Mouse (Mus musculus): ENCODE measurements around the gene Dyx1c1. TPM values are rescaled to one million over a fixed set of nuclear protein-coding genes. Genes with fewer than 3 reads are reported as not detected.

The Dyx1c1 gene
- polyA plus RNA-seq, 1 experiment = 0.06 TPM

DNA sequence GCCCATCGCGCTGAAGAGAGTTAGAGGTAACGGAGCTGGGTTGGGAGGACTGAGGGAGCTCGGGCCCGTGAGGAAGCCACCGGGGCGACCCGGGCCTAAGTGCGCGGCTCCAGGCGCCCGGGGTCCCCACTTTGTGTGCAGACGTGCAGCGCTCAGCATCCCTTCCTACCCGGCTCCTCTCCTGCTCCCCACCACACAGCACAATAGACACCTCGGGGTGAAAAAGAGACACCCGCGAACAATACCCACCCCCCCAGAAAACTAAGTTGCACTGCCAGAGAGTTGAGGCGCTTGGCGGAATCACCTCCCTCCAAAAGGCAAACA, 32.7 kb upstream of the Dyx1c1 start:
- Histone ChIP-seq H3K27ac (ENCODE audit: insufficient read depth, low read depth, low read length) (no peak overlapping the region), H3K4me3 (ENCODE audit: low read depth, low read length) (peak overlapping the region; percentile 66), H3K27me3 (ENCODE audit: control insufficient read depth, insufficient read depth, low read length) (peaks cover 22% of the 10 kb centered on the region), H3K36me3 (ENCODE audit: control insufficient read depth, insufficient read depth, low read length) (no peaks in the 10 kb centered on the region), H3K4me1 (ENCODE audit: control insufficient read depth, insufficient read depth, insufficient read length, low read length) (no peaks in the 10 kb centered on the region)
- 5% methylated on average over 20 of the region's 20 CpGs for WGBS
- TF ChIP-seq POLR2A (IDR thresholded peaks at IDR 0.05; ENCODE audit: low read depth, low read length) = no peak
- TF ChIP-seq CTCF (IDR thresholded peaks at IDR 0.05; ENCODE audit: extremely low read depth, insufficient read length, insufficient replicate concordance, low read depth, low read length) = no peak

DNA sequence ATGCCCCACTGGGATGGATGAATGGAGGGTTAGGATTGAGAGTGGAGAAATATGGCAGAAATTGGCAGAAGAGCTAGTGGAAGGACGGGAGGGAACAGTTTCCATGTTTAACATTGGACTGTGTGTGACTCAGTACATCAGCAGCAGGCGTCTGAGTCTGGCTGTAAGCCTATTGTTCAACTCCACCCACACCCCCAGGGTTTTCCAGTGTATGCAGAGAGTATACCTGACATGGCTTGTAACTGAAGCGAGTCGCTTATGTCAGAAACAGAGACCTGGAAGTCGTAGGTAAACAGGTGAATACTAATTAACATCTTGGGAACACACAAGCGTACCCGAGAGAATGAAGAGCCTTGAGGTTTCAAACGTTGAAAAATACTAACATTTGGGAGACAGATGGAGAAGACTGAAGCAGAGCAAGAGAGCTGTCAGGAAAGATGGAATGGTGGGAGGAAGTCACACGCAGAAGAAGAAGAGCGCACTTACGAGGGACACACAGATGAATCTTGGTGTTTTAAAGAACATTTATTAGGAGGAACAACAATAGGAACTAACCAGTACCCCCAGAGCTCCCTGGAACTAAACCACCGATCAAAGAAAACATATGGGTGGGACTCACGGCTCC, 27.3 kb upstream of the Dyx1c1 start:
- TF ChIP-seq CTCF (IDR thresholded peaks at IDR 0.05; ENCODE audit: extremely low read depth, insufficient read length, insufficient replicate concordance, low read depth, low read length) = no peak
- no peak for TF ChIP-seq POLR2A (IDR thresholded peaks at IDR 0.05; ENCODE audit: low read depth, low read length)
- WGBS = 79% methylated on average over 13 of the region's 13 CpGs
- H3K4me3 ChIP-seq (ENCODE audit: low read depth, low read length) = no peak overlapping the region
- no peaks in the 10 kb centered on the region for H3K36me3 ChIP-seq (ENCODE audit: control insufficient read depth, insufficient read depth, low read length)
- no peak overlapping the region for H3K27ac ChIP-seq (ENCODE audit: insufficient read depth, low read depth, low read length)
- no peaks in the 10 kb centered on the region for H3K4me1 ChIP-seq (ENCODE audit: control insufficient read depth, insufficient read depth, insufficient read length, low read length)
- 0 out of 2 replicates have a peak, but pooled peaks cover 5% of the 10 kb centered on the region for H3K27me3 ChIP-seq (ENCODE audit: control insufficient read depth, insufficient read depth, low read length)

DNA sequence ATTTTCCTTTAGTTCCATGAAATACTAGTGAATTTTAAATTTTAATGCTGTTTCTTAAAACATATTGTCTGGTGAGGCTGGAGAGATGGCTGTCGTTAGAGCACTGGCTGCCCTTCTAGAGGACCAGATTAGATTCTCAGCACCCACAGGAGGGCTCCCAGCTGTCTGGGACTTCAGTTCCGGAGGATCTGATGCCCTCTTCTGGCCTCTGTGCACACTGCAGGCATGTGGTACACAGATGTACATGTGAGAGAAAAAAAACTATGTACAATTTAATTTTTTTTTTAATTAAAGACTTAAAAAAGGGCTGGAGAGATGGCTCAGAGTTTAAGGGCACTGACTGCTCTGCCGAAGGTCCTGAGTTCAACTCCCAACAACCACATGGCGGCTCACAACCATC, 23.3 kb upstream of the Dyx1c1 start:
- no peaks in the 10 kb centered on the region for H3K27me3 ChIP-seq (ENCODE audit: control insufficient read depth, insufficient read depth, low read length)
- TF ChIP-seq CTCF (IDR thresholded peaks at IDR 0.05; ENCODE audit: extremely low read depth, insufficient read length, insufficient replicate concordance, low read depth, low read length) (no peak), POLR2A (IDR thresholded peaks at IDR 0.05; ENCODE audit: low read depth, low read length) (no peak)
- H3K4me3 ChIP-seq (ENCODE audit: low read depth, low read length) = no peak overlapping the region
- H3K27ac ChIP-seq (ENCODE audit: insufficient read depth, low read depth, low read length) = no peak overlapping the region
- H3K36me3 ChIP-seq (ENCODE audit: control insufficient read depth, insufficient read depth, low read length) = no peaks in the 10 kb centered on the region
- H3K4me1 ChIP-seq (ENCODE audit: control insufficient read depth, insufficient read depth, insufficient read length, low read length) = no peaks in the 10 kb centered on the region
- 81% methylated on average over 4 of the region's 4 CpGs for WGBS

DNA sequence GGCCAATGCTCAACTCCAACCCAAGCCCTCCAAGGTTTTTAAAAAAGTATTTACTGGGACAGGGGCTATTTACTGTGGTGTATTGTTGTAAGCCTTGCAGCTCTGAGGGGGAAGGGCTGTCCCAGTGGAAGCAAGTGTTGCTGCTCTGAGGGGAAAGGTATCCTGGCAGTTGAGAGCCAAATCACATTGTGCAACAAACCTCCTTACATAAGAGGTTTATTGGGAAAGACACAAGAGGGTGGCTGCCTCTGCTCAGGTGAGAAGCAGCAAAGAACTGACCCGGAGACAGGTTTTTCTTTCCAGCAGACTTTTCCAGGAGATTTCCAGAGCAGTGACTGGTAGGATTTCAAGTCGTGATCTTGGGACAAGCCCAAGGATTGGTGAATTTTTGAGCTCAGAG, 22.3 kb upstream of the Dyx1c1 start:
- Histone ChIP-seq H3K4me3 (ENCODE audit: low read depth, low read length) (no peak overlapping the region), H3K36me3 (ENCODE audit: control insufficient read depth, insufficient read depth, low read length) (no peaks in the 10 kb centered on the region), H3K27me3 (ENCODE audit: control insufficient read depth, insufficient read depth, low read length) (no peaks in the 10 kb centered on the region), H3K27ac (ENCODE audit: insufficient read depth, low read depth, low read length) (no peak overlapping the region), H3K4me1 (ENCODE audit: control insufficient read depth, insufficient read depth, insufficient read length, low read length) (no peaks in the 10 kb centered on the region)
- 81% methylated on average over 2 of the region's 2 CpGs for WGBS
- TF ChIP-seq POLR2A (IDR thresholded peaks at IDR 0.05; ENCODE audit: low read depth, low read length) (no peak), CTCF (IDR thresholded peaks at IDR 0.05; ENCODE audit: extremely low read depth, insufficient read length, insufficient replicate concordance, low read depth, low read length) (no peak)

DNA sequence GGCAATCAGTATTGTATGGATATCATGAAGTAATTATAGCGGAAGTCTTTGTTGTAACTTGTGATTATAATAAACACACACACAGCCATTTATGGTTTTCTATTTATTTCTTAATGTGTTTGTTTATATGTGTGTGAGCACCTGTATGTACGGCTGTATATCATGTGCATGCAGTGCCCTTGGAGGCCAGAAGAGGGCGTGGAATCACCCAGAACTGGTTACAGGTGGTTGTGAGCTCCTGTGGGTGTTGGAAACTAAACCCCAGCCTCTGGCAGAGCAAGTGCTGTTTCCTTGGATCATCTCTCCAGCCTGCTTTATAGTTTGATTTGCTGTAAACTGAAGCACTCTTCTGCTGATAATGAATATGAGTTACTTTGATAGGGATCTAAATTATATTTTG, 15.2 kb upstream of the Dyx1c1 start:
- no peaks in the 10 kb centered on the region; the same call in 1 of the 2 replicates for H3K27me3 ChIP-seq (ENCODE audit: control insufficient read depth, insufficient read depth, low read length)
- H3K4me3 ChIP-seq (ENCODE audit: low read depth, low read length) = no peak overlapping the region
- H3K36me3 ChIP-seq (ENCODE audit: control insufficient read depth, insufficient read depth, low read length) = no peaks in the 10 kb centered on the region
- 55% methylated on average over 3 of the region's 3 CpGs for WGBS
- no peaks in the 10 kb centered on the region for H3K4me1 ChIP-seq (ENCODE audit: control insufficient read depth, insufficient read depth, insufficient read length, low read length)
- no peak for TF ChIP-seq CTCF (IDR thresholded peaks at IDR 0.05; ENCODE audit: extremely low read depth, insufficient read length, insufficient replicate concordance, low read depth, low read length)
- no peak for TF ChIP-seq POLR2A (IDR thresholded peaks at IDR 0.05; ENCODE audit: low read depth, low read length)
- H3K27ac ChIP-seq (ENCODE audit: insufficient read depth, low read depth, low read length) = no peak overlapping the region

DNA sequence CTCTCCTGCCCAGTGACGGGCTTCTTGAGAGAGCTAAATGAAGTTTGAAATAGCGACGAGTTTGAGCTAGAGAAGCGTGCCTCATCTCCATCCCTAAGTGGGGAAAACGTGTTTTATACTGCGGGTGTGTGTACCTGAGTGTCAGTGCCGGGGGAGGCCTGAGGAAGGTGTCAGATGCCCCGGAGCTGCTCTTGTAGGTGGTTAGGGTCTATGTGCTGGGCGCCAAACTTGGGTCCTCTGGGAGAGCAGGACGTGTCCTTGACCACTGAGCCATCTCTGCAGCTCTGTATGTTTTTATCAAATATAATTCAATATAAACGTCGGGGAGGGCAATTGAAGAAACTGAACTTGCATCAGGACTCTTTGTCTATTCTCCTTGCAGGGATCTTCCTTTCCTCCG, 14.3 kb upstream of the Dyx1c1 start:
- no peak overlapping the region for H3K4me3 ChIP-seq (ENCODE audit: low read depth, low read length)
- 91% methylated on average over 13 of the region's 13 CpGs for WGBS
- no peak overlapping the region for H3K27ac ChIP-seq (ENCODE audit: insufficient read depth, low read depth, low read length)
- no peak for TF ChIP-seq CTCF (IDR thresholded peaks at IDR 0.05; ENCODE audit: extremely low read depth, insufficient read length, insufficient replicate concordance, low read depth, low read length)
- TF ChIP-seq POLR2A (IDR thresholded peaks at IDR 0.05; ENCODE audit: low read depth, low read length) = no peak
- no peaks in the 10 kb centered on the region for H3K4me1 ChIP-seq (ENCODE audit: control insufficient read depth, insufficient read depth, insufficient read length, low read length)
- H3K36me3 ChIP-seq (ENCODE audit: control insufficient read depth, insufficient read depth, low read length) = no peaks in the 10 kb centered on the region
- no peaks in the 10 kb centered on the region; the same call in 1 of the 2 replicates for H3K27me3 ChIP-seq (ENCODE audit: control insufficient read depth, insufficient read depth, low read length)

DNA sequence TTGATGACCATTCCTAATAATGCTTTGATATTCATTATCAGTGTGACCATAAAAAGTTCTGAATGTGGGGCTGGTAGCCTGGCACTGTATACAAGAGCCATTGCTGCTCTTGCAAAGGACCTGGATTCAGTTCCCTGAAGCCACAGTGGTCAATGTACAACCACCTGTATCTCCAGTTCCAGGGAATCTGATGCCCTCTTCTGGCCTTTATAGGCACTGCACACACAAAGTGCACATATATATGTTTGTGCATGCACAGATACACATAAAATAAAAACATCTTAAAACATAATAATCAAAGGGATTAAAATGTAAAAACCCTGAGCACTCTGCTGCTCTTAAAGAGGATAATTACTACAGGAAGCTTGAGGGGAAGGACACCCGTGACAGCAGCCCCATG, 11.6 kb upstream of the Dyx1c1 start:
- WGBS = 94% methylated on average over 1 of the region's 1 CpGs
- Histone ChIP-seq H3K27me3 (ENCODE audit: control insufficient read depth, insufficient read depth, low read length) (no peaks in the 10 kb centered on the region; the same call in 1 of the 2 replicates), H3K4me3 (ENCODE audit: low read depth, low read length) (no peak overlapping the region), H3K4me1 (ENCODE audit: control insufficient read depth, insufficient read depth, insufficient read length, low read length) (no peaks in the 10 kb centered on the region), H3K36me3 (ENCODE audit: control insufficient read depth, insufficient read depth, low read length) (no peaks in the 10 kb centered on the region), H3K27ac (ENCODE audit: insufficient read depth, low read depth, low read length) (no peak overlapping the region)
- TF ChIP-seq POLR2A (IDR thresholded peaks at IDR 0.05; ENCODE audit: low read depth, low read length) = no peak
- no peak for TF ChIP-seq CTCF (IDR thresholded peaks at IDR 0.05; ENCODE audit: extremely low read depth, insufficient read length, insufficient replicate concordance, low read depth, low read length)
